Mouse (Mus musculus) G1E (cell line): ENCODE measurements around the gene Agap3.

Source experiments
- CTCF ChIP-seq: IDR thresholded peaks from 2 replicates; pipeline ENCODE4 v1.5.1; 2012; ENCODE audit warnings: low read depth, low read length, inconsistent platforms, mixed read lengths
- GATA1 ChIP-seq: IDR thresholded peaks from 2 replicates; pipeline ENCODE4 v1.6.1; 2012; ENCODE audit warnings: borderline replicate concordance, low read length, inconsistent platforms, mixed read lengths
- POLR2AphosphoS5 ChIP-seq: IDR thresholded peaks from 2 replicates; pipeline ENCODE4 v1.6.1; 2012; ENCODE audit warnings: low read depth, low read length, inconsistent platforms; ENCODE audit not compliant: insufficient replicate concordance
- TAL1 ChIP-seq: conservative IDR thresholded peaks from 2 replicates; pipeline ENCODE4 v1.6.1; 2012; ENCODE audit warnings: low read depth, low read length, inconsistent platforms, mixed read lengths

DNA sequence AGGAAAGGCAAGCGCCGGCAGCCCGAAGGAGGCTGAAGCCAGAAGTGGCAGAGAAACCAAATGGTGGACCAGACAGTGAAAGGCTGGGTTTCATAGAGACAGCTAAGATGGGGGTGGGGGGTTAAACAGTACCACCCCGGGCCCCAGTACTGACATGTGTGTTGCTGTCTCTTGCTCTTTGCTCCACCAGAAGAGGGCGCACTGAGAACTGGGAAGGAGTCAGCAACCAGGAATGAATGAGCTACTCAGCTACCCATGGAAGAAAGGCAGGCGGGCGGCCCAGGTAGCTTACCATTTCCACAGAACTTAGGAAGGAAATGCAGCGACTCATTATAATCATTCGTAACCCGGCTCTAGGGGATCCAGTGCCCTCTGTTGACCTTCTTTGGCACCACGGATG, 58.7 kb downstream of the Agap3 start:
- TF ChIP-seq TAL1 (no peak), CTCF (no peak), POLR2AphosphoS5 (no peak), GATA1 (no peak)
